Mouse (Mus musculus) CH12.LX (cell line): ENCODE data around the gene Thsd4. TPM values are rescaled to one million over a fixed set of nuclear protein-coding genes. Genes with fewer than 3 reads are reported as not detected.

Experiments
- DNase-seq: peaks from one replicate; pipeline ENCODE4 v3.0.0-alpha.2; 2013; ENCODE audit errors: extremely low read depth
- H3K27ac ChIP-seq: 2 replicates; pipeline ENCODE4 v1.5.1; 2012; ENCODE audit warnings: low read depth, mild to moderate bottlenecking, control low read depth, moderate library complexity; ENCODE audit not compliant: insufficient read depth
- H3K27me3 ChIP-seq: replicated peaks from 2 replicates; pipeline ENCODE3; 2012; ENCODE audit warnings: inconsistent platforms
- H3K36me3 ChIP-seq, 2 experiments: replicated peaks in 1 of 2; 2 replicates each; pipeline versions ENCODE3 to v1.6.1; 2012; ENCODE audit warnings: inconsistent platforms in 1 of 2, low read length in 1 of 2, mild to moderate bottlenecking in 1 of 2, mixed read lengths in 1 of 2, moderate library complexity in 1 of 2; ENCODE audit not compliant: control insufficient read depth in 1 of 2, insufficient read depth in 1 of 2
- H3K4me1 ChIP-seq, 2 experiments: 2 replicates each; pipeline ENCODE4 v1.6.1; 2012; ENCODE audit warnings: inconsistent platforms in 1 of 2, moderate library complexity in 1 of 2; ENCODE audit not compliant: insufficient read depth in 2 of 2, control insufficient read depth in 1 of 2
- H3K4me2 ChIP-seq: 2 replicates; pipeline ENCODE4 v1.6.1; 2012; ENCODE audit warnings: low read depth, mild to moderate bottlenecking, control low read depth; ENCODE audit not compliant: poor library complexity, insufficient read depth, severe bottlenecking
- H3K4me3 ChIP-seq, 3 experiments: fragments of 150-350 bp in 1 of 3; sonication (generic) in 1 of 3; replicated peaks in 1 of 3; 2 replicates each; pipeline versions ENCODE3 to v1.5.1; 2011 to 2012; ENCODE audit warnings: low read depth in 2 of 3, low read length in 2 of 3, mild to moderate bottlenecking in 2 of 3, moderate library complexity in 2 of 3, control low read depth in 1 of 3, improper control_type of control experiment in 1 of 3, inconsistent platforms in 1 of 3, mixed read lengths in 1 of 3; ENCODE audit not compliant: poor library complexity in 1 of 3
- H3K79me2 ChIP-seq: replicated peaks from 2 replicates; pipeline ENCODE4 v1.6.1; 2012; ENCODE audit warnings: mild to moderate bottlenecking, moderate library complexity; ENCODE audit not compliant: control insufficient read depth, poor library complexity, insufficient read depth, severe bottlenecking; ENCODE audit errors: extremely low read depth
- H3K9ac ChIP-seq: 2 replicates; pipeline ENCODE4 v1.6.1; 2012; ENCODE audit warnings: low read depth, mild to moderate bottlenecking, control low read depth, moderate library complexity; ENCODE audit not compliant: insufficient read depth
- H3K9me3 ChIP-seq: replicated peaks from 2 replicates; pipeline ENCODE3; 2012; ENCODE audit warnings: low read length, inconsistent platforms, mixed read lengths
- BHLHE40 ChIP-seq: IDR thresholded peaks from 2 replicates; pipeline ENCODE4 v1.6.1; 2011; ENCODE audit warnings: mild to moderate bottlenecking, low read depth, low read length, improper control_type of control experiment
- CHD1 ChIP-seq: IDR thresholded peaks from 2 replicates; pipeline ENCODE4 v1.6.1; 2012; ENCODE audit warnings: low read depth, low read length, improper control_type of control experiment, inconsistent platforms
- E2F4 ChIP-seq: IDR thresholded peaks from 2 replicates; pipeline ENCODE4 v1.6.1; 2011; ENCODE audit warnings: low read depth, low read length, improper control_type of control experiment; ENCODE audit not compliant: insufficient replicate concordance
- ELF1 ChIP-seq: IDR thresholded peaks from 2 replicates; pipeline ENCODE4 v1.6.1; 2014; ENCODE audit warnings: low read depth, mild to moderate bottlenecking, inconsistent platforms, low read length, improper control_type of control experiment
- JUN ChIP-seq: IDR thresholded peaks from 2 replicates; pipeline ENCODE4 v1.6.1; 2011; ENCODE audit warnings: low read depth, mild to moderate bottlenecking, low read length, improper control_type of control experiment, moderate library complexity; ENCODE audit not compliant: insufficient read depth
- KAT2A ChIP-seq: IDR thresholded peaks from 2 replicates; pipeline ENCODE4 v1.6.1; 2012; ENCODE audit warnings: low read length, improper control_type of control experiment, inconsistent platforms; ENCODE audit not compliant: insufficient replicate concordance
- MAFK ChIP-seq: IDR thresholded peaks from 2 replicates; pipeline ENCODE4 v1.6.1; 2011; ENCODE audit warnings: low read length, improper control_type of control experiment; ENCODE audit not compliant: insufficient replicate concordance
- MAX ChIP-seq: IDR thresholded peaks from 2 replicates; pipeline ENCODE4 v1.6.1; 2011; ENCODE audit warnings: low read length, improper control_type of control experiment
- MAZ ChIP-seq: IDR thresholded peaks from 2 replicates; pipeline ENCODE4 v1.6.1; 2012; ENCODE audit warnings: low read depth, mild to moderate bottlenecking, inconsistent platforms, low read length, improper control_type of control experiment, moderate library complexity
- MEF2A ChIP-seq: IDR thresholded peaks from 2 replicates; pipeline ENCODE4 v1.6.1; 2014; ENCODE audit warnings: low read depth, mild to moderate bottlenecking, inconsistent platforms, low read length, improper control_type of control experiment, borderline replicate concordance
- NELFE ChIP-seq: IDR thresholded peaks from 2 replicates; pipeline ENCODE4 v1.6.1; 2011; ENCODE audit warnings: low read depth, low read length, improper control_type of control experiment
- PAX5 ChIP-seq: IDR thresholded peaks from 2 replicates; pipeline ENCODE4 v1.6.1; 2012; ENCODE audit warnings: low read length, inconsistent platforms, mixed read lengths
- POLR2AphosphoS2 ChIP-seq: IDR thresholded peaks from 2 replicates; pipeline ENCODE4 v1.6.1; 2011; ENCODE audit warnings: low read depth, low read length, improper control_type of control experiment
- SIN3A ChIP-seq: IDR thresholded peaks from 2 replicates; pipeline ENCODE4 v1.6.1; 2012; ENCODE audit warnings: low read length, improper control_type of control experiment, inconsistent platforms
- SMC3 ChIP-seq: IDR thresholded peaks from 2 replicates; pipeline ENCODE4 v1.6.1; 2011; ENCODE audit warnings: low read depth, low read length, improper control_type of control experiment
- TBP ChIP-seq: conservative IDR thresholded peaks from 2 replicates; pipeline ENCODE4 v1.6.1; 2011; ENCODE audit warnings: low read depth, low read length, improper control_type of control experiment
- TCF12 ChIP-seq: IDR thresholded peaks from 2 replicates; pipeline ENCODE4 v1.6.1; 2014; ENCODE audit warnings: low read depth, mild to moderate bottlenecking, inconsistent platforms, low read length, improper control_type of control experiment
- UBTF ChIP-seq: IDR thresholded peaks from 2 replicates; pipeline ENCODE4 v1.6.1; 2012; ENCODE audit warnings: low read depth, mild to moderate bottlenecking, inconsistent platforms, low read length, improper control_type of control experiment, moderate library complexity
- ZC3H11A ChIP-seq: IDR thresholded peaks from 2 replicates; pipeline ENCODE4 v1.6.1; 2012; ENCODE audit warnings: low read depth, mild to moderate bottlenecking, inconsistent platforms, low read length, improper control_type of control experiment
- ZNF384 ChIP-seq: IDR thresholded peaks from 2 replicates; pipeline ENCODE4 v1.6.1; 2012; ENCODE audit warnings: low read depth, low read length, improper control_type of control experiment, inconsistent platforms
- dilution Hi-C: fragments of 300-500 bp; cut with MboI; formaldehyde crosslinking; loops from 2 replicates; pipeline ENCODE4 v1.14.3; 2020; ENCODE audit warnings: low sequenced_read_pairs; ENCODE audit not compliant: extremely low pct_unique_long_range_greater_than_20kb, extremely low pct_ligation_motif_present
- in situ Hi-C: fragments of 300-500 bp; cut with MboI; formaldehyde crosslinking; loops from 3 replicates; pipeline ENCODE4 v1.14.3; 2019; ENCODE audit warnings: low sequenced_read_pairs, low pct_ligation_motif_present, low pct_unique_long_range_greater_than_20kb, mixed read lengths
- polyA plus RNA-seq: library from polyadenylated mRNA; unstranded; fragments of >175 nt; gene quantifications from 2 replicates; pipeline ENCODE4 v1.2.1, GENCODE M21; 2012; ENCODE audit warnings: low read depth; ENCODE audit not compliant: insufficient read length
- total RNA-seq, 2 experiments: library from RNA; depleted of rRNA; stranded (reverse); fragments of 300-350 nt in 1 of 2; fragments of >200 nt in 1 of 2; gene quantifications; 2 replicates each; pipeline ENCODE4 v1.2.3; 2012 to 2014

The Thsd4 gene
- total and polyA plus RNA-seq, 3 experiments: not detected

DNA sequence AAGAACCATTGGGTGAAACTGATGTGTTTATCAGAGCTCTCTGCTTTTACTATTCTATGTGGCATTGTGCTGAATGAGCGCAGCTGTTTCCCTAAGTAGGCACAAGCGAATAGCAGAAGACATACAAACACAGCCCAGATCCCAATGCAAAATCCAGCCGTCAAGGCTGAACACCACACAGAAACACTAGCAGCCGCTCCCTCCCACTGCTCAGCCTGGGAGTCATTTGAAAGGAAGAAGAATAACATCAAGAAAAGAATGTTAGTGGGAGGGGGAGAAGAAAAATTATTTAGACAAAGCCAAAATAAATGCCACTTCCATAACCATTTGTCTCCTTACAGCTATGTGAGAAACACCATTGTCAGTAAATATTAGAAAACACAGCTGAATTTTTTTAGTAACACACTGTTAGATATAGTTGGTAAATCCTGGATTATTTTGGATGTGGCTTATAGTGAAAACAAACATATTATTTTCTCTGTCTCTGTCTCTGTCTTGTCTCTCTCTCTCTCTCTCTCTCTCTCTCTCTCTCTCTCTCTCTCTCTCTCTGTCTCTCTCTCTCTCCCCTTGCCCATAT lies 148.6 kb downstream of the Thsd4 start:
- Histone ChIP-seq H3K4me2 (no peak overlapping the region), H3K36me3 (no peaks in the 10 kb centered on the region), H3K9me3 (no peaks in the 10 kb centered on the region), H3K9ac (no peak overlapping the region), H3K4me1 (peaks cover 0 to 9% of the 10 kb centered on the region in 2 experiments; a peak in 1 of 4 replicates), H3K4me3 (no peak overlapping the region), H3K79me2 (no peaks in the 10 kb centered on the region), H3K27me3 (no peaks in the 10 kb centered on the region), H3K27ac (no peak overlapping the region)
- dilution Hi-C loops (no loop called here), in situ Hi-C loops (no loop called here)
- TF ChIP-seq MEF2A (no peak), KAT2A (no peak), ELF1 (no peak), MAZ (no peak), NELFE (no peak)
- DNase-seq: no peak

DNA sequence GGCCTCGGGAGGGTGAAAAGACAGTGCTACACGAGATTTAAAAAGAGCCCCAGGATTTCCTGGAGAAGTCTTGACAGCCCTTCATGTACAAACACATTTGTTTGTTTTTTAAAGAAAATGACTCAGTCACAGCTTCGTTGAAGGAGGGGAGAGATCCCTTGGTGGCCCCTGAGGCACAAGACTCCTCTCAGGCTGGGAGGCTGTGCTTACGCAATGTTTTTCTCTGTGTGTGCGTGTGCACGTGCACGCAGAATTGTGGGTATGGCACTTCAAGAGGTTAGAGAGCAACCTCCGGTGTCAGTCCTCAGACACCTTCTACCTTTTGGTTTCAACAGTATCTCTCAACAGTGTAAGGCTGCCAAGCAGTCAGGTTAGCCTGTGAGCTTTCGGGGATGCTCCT lies 153.3 kb downstream of the Thsd4 start:
- TF ChIP-seq PAX5 (no peak), ELF1 (no peak), MAFK (no peak), TBP (no peak), SIN3A (no peak), ZC3H11A (no peak), E2F4 (no peak), BHLHE40 (no peak), CHD1 (no peak), SMC3 (no peak), TCF12 (no peak), ZNF384 (no peak), MAX (no peak), UBTF (no peak), POLR2AphosphoS2 (no peak), JUN (no peak)
- dilution Hi-C loops: no loop called here
- no peak overlapping the region for H3K9ac ChIP-seq
- no peaks in the 10 kb centered on the region for H3K36me3 ChIP-seq
- H3K4me3 ChIP-seq: no peak overlapping the region
- H3K27me3 ChIP-seq: no peaks in the 10 kb centered on the region
- no peak for DNase-seq
- no peaks in the 10 kb centered on the region for H3K9me3 ChIP-seq
- peaks cover 0 to 15% of the 10 kb centered on the region in 2 experiments; a peak in 2 of 4 replicates for H3K4me1 ChIP-seq
- no peaks in the 10 kb centered on the region for H3K79me2 ChIP-seq
- no peak overlapping the region for H3K4me2 ChIP-seq
- H3K27ac ChIP-seq: no peak overlapping the region
- in situ Hi-C loops: no loop called here
